Mouse (Mus musculus): ENCODE results near the gene Lypd3. TPM values are rescaled to one million over a fixed set of nuclear protein-coding genes. Genes with fewer than 3 reads are reported as not detected.

Gene Lypd3
- not detected for polyA plus RNA-seq (2017; shearing (Covaris generic))

GRCm38 (mm10) chr7:24636264-24636663 is at the start of gene Lypd3:
TSS of gene Lypd3 (plus strand) at chr7:24636550.
- no peak for ATAC-seq

- ATAC-seq = no peak
Measured at GRCm38 (mm10) chr7:24586828-24587227, 49.5 kb upstream of the Lypd3 start.

GRCm38 (mm10) chr7:24587330-24588105 is 48.8 kb upstream of the Lypd3 start, which contains the start of the genes Ethe1 and Zfp575:
TSS of gene Ethe1 (plus strand) at chr7:24587543.
TSS of gene Zfp575 (minus strand) at chr7:24587641.
- ATAC-seq = no peak

- ATAC-seq = no peak
Measured at GRCm38 (mm10) chr7:24588336-24588735, 48.0 kb upstream of the Lypd3 start.

GRCm38 (mm10) chr7:24591735-24592134 is 44.6 kb upstream of the Lypd3 start:
- ATAC-seq = no peak

GRCm38 (mm10) chr7:24592163-24592562 is 44.2 kb upstream of the Lypd3 start:
- ATAC-seq = no peak

GRCm38 (mm10) chr7:24592781-24593180 is 43.6 kb upstream of the Lypd3 start:
- ATAC-seq = no peak

- ATAC-seq = peak; percentile 98
Measured at GRCm38 (mm10) chr7:24593621-24594308, 42.6 kb upstream of the Lypd3 start.

- ATAC-seq = no peak
Measured at GRCm38 (mm10) chr7:24594309-24594803, 42.0 kb upstream of the Lypd3 start.

GRCm38 (mm10) chr7:24595464-24595863 is 40.9 kb upstream of the Lypd3 start:
- no peak for ATAC-seq

GRCm38 (mm10) chr7:24598121-24598520 is 38.2 kb upstream of the Lypd3 start:
- no peak for ATAC-seq

GRCm38 (mm10) chr7:24599211-24600067 is 36.9 kb upstream of the Lypd3 start:
- no peak for ATAC-seq

GRCm38 (mm10) chr7:24600941-24601597 is 35.3 kb upstream of the Lypd3 start:
- ATAC-seq = peak; percentile 97

GRCm38 (mm10) chr7:24605561-24605960 is 30.8 kb upstream of the Lypd3 start:
- no peak for ATAC-seq

- no peak for ATAC-seq
Measured at GRCm38 (mm10) chr7:24606046-24606445, 30.3 kb upstream of the Lypd3 start.

GRCm38 (mm10) chr7:24608017-24608416 is 28.3 kb upstream of the Lypd3 start:
- peak; percentile 85 for ATAC-seq

GRCm38 (mm10) chr7:24608561-24608960 is 27.8 kb upstream of the Lypd3 start:
- peak; percentile 16 for ATAC-seq

- peak; percentile 37 for ATAC-seq
Measured at GRCm38 (mm10) chr7:24610144-24610878, 26.0 kb upstream of the Lypd3 start, which contains the start of gene Phldb3. TSS of gene Phldb3 (plus strand) at chr7:24610763.

GRCm38 (mm10) chr7:24610879-24611494 is 25.4 kb upstream of the Lypd3 start:
- ATAC-seq = peak; percentile 78

- ATAC-seq = no peak
Measured at GRCm38 (mm10) chr7:24611709-24612108, 24.6 kb upstream of the Lypd3 start.

Measured in CD4-positive, CD25-positive, alpha-beta regulatory T cell, adult 4 months (primary cell).